Comparison of ENCODE assay signal across 8 mouse cellular contexts in the genomic region with DNA sequence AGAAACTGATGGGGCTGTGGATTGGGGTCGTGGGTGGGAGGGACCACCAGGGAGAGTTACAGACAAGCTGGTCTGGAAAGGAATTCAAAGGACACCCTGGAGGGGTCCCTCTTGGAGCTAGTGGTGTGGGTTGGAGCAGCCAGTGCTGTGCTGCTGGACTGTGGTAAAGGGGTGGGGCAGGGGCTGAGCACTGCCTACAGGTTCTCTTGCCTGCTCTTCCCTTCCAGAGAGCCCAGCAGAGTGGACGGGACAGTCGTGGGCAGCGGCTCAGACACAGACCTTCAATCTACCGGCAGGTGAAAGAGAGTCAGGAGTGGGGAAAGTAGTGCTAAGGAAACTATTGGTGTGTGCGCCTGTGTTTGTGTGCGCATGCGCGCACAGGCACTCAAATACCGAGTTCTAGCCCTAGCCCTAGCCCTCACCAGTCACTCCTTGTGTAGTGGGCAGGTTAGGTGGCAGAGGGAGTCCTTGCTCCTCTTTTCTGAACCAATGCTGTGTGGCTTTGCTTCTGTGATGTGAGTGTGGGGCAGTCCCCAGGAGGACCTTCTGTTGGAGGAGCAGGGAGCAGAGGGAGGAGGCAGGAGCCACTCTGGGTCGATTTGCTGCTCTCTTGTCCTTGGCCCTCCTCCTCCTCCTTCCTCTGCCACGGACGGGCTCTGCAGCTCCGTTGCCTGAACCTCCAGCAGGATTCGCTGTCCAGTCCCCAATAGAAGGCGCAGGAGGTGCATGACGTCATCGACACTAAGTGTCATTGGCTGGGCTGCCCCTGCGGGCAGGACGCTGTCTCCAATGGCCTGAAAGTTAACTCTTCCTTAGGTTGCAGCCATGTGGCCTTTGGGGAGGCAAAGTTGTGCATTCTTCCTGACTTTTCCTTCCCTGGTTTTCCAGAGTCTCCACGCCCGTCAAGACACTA. TPM values are rescaled to one million over a fixed set of nuclear protein-coding genes. Genes with fewer than 3 reads are reported as not detected.
A peak's percentile ranks its signal among the peaks of the same experiment; 100 is the strongest.
DNase-seq lines count a peak whose midpoint lies in the region; ATAC-seq lines count a peak whose summit lies in the region.

No protein-coding gene starts in this region.

- H3K36me3 ChIP-seq in embryonic facial prominence, embryonic 11.5 days (replicated peaks; ENCODE audit: control insufficient read depth, insufficient read depth, low read depth, low read length) = no peaks in the 10 kb centered on the region
- H3K36me3 ChIP-seq in limb, embryonic 11.5 days (ENCODE audit: control insufficient read depth, insufficient read depth, low read length) = no peaks in the 10 kb centered on the region
- no peaks in the 10 kb centered on the region for H3K36me3 ChIP-seq in midbrain, embryonic 14.5 days (ENCODE audit: control insufficient read depth, insufficient read depth, low read length)

- H3K4me2 ChIP-seq in embryonic facial prominence, embryonic 11.5 days (ENCODE audit: low read depth, low read length) = peak overlapping the region; percentile 46
- peak overlapping the region; percentile 36 for H3K4me2 ChIP-seq in limb, embryonic 11.5 days (ENCODE audit: low read depth, severe bottlenecking)
- peak overlapping the region; percentile 56 for H3K4me2 ChIP-seq in midbrain, embryonic 14.5 days (ENCODE audit: low read length)

- no peaks in the 10 kb centered on the region for H3K9me3 ChIP-seq in embryonic facial prominence, embryonic 11.5 days (replicated peaks; ENCODE audit: control insufficient read depth, low read length)
- H3K9me3 ChIP-seq in limb, embryonic 11.5 days (ENCODE audit: control insufficient read depth, low read length) = no peaks in the 10 kb centered on the region
- H3K9me3 ChIP-seq in midbrain, embryonic 14.5 days (ENCODE audit: control insufficient read depth, low read length) = no peaks in the 10 kb centered on the region

- H3K4me3 ChIP-seq in embryonic facial prominence, embryonic 11.5 days (ENCODE audit: low read depth, low read length) = peak overlapping the region; percentile 16
- peak overlapping the region; percentile 14 for H3K4me3 ChIP-seq in limb, embryonic 11.5 days (ENCODE audit: low read depth, low read length)
- H3K4me3 ChIP-seq in midbrain, embryonic 14.5 days (replicated peaks; ENCODE audit: low read depth, low read length) = peak overlapping the region; percentile 22

- H3K4me1 ChIP-seq in embryonic facial prominence, embryonic 11.5 days (ENCODE audit: control insufficient read depth, insufficient read depth, low read length) = peaks cover 4% of the 10 kb centered on the region; the same call in 1 of the 2 replicates
- H3K4me1 ChIP-seq in limb, embryonic 11.5 days (ENCODE audit: control insufficient read depth, insufficient read depth, low read length) = peaks cover 21% of the 10 kb centered on the region
- peaks cover 33% of the 10 kb centered on the region for H3K4me1 ChIP-seq in midbrain, embryonic 14.5 days (ENCODE audit: control insufficient read depth, insufficient read depth, low read length)

- peak; percentile 81 for ATAC-seq in embryonic facial prominence, embryonic 11.5 days (replicated peaks; ENCODE audit: insufficient number of reproducible peaks, low FRiP score, low TSS enrichment, low read depth)
- peak; percentile 87 for ATAC-seq in limb, embryonic 11.5 days (ENCODE audit: insufficient number of reproducible peaks, low FRiP score, low TSS enrichment, low read depth)
- ATAC-seq in midbrain, embryonic 14.5 days (ENCODE audit: low FRiP score, low TSS enrichment) = peak; percentile 82

- H3K27me3 ChIP-seq in embryonic facial prominence, embryonic 11.5 days (ENCODE audit: control insufficient read depth, insufficient read depth, low read length) = peaks cover 17% of the 10 kb centered on the region
- peaks cover 8% of the 10 kb centered on the region for H3K27me3 ChIP-seq in limb, embryonic 11.5 days (ENCODE audit: control insufficient read depth, insufficient read depth, low read length)
- H3K27me3 ChIP-seq in midbrain, embryonic 14.5 days (ENCODE audit: control insufficient read depth, insufficient read depth, low read length) = peaks cover 15% of the 10 kb centered on the region; the same call in 1 of the 2 replicates

- peak; percentile 91 for DNase-seq in layer of hippocampus, adult 11-12 months (ENCODE audit: low spot score)
- no peak for DNase-seq in layer of hippocampus, adult 9-10 months (ENCODE audit: low spot score)
- DNase-seq in embryonic facial prominence, embryonic 11.5 days (ENCODE audit: low spot score) = peak; percentile 96
- DNase-seq in heart, adult 11 months = peak; percentile 100
- peak; percentile 95 for DNase-seq in kidney, adult 11 months
- peak; percentile 91 for DNase-seq in limb, embryonic 11.5 days (ENCODE audit: low spot score)
- peak; percentile 95 for DNase-seq in midbrain, embryonic 14.5 days
- peak; percentile 44 to 61 for DNase-seq in spleen, adult 18-20 months

- peak overlapping the region; percentile 57; the same call in 1 of the 2 replicates for H3K27ac ChIP-seq in embryonic facial prominence, embryonic 11.5 days (replicated peaks; ENCODE audit: low read depth, low read length)
- peak overlapping the region; percentile 68 for H3K27ac ChIP-seq in limb, embryonic 11.5 days (replicated peaks; ENCODE audit: low read depth, low read length)
- H3K27ac ChIP-seq in midbrain, embryonic 14.5 days (replicated peaks; ENCODE audit: low read depth, low read length) = peak overlapping the region; percentile 80

- 10% methylated on average over 22 of the region's 22 CpGs for WGBS in embryonic facial prominence, embryonic 11.5 days
- WGBS in limb, embryonic 11.5 days = 13% methylated on average over 22 of the region's 22 CpGs
- 6% methylated on average over 22 of the region's 22 CpGs for WGBS in midbrain, embryonic 14.5 days

- peak overlapping the region; percentile 26 for H3K9ac ChIP-seq in embryonic facial prominence, embryonic 11.5 days (replicated peaks; ENCODE audit: low read length)
- peak overlapping the region; percentile 0; the same call in 1 of the 2 replicates for H3K9ac ChIP-seq in limb, embryonic 11.5 days (ENCODE audit: low read length)
- 0 out of 2 replicates have a peak overlapping the region, but pooled peaks have one; percentile 22 for H3K9ac ChIP-seq in midbrain, embryonic 14.5 days (replicated peaks; ENCODE audit: low read length)

RNA-seq across cellular contexts. Expression of a gene that starts 3.5 kb away (rescaled TPM):
- polyA plus RNA-seq in embryonic facial prominence, embryonic 11.5 days (2014; fragmentation: Nextera tagmentation; extraction: Ambion mirVana) = 3.5 and 3.8 TPM in 2 replicates
- 2.3 and 2.8 TPM in 2 replicates for polyA plus RNA-seq in limb, embryonic 11.5 days (2014; fragmentation: Nextera tagmentation; extraction: Ambion mirVana)
- 19.1 and 24.0 TPM in 2 replicates for polyA plus RNA-seq in midbrain, embryonic 14.5 days (2014; fragmentation: Nextera tagmentation; extraction: Ambion mirVana)

RNA-seq across cellular contexts. Expression of a gene that starts 4.2 kb away (rescaled TPM):
- 0.43 and 0.77 TPM in 2 replicates for polyA plus RNA-seq in embryonic facial prominence, embryonic 11.5 days (2014; fragmentation: Nextera tagmentation; extraction: Ambion mirVana)
- polyA plus RNA-seq in limb, embryonic 11.5 days (2014; fragmentation: Nextera tagmentation; extraction: Ambion mirVana) = 0.95 and 0.97 TPM in 2 replicates
- 1.6 and 3.3 TPM in 2 replicates for polyA plus RNA-seq in midbrain, embryonic 14.5 days (2014; fragmentation: Nextera tagmentation; extraction: Ambion mirVana)

RNA-seq across cellular contexts. Expression of a gene that starts 30.7 kb away (rescaled TPM):
- polyA plus RNA-seq in embryonic facial prominence, embryonic 11.5 days (2014; fragmentation: Nextera tagmentation; extraction: Ambion mirVana) = 2.8 and 3.1 TPM in 2 replicates
- polyA plus RNA-seq in limb, embryonic 11.5 days (2014; fragmentation: Nextera tagmentation; extraction: Ambion mirVana) = 3.1 and 3.9 TPM in 2 replicates
- 0.61 and 0.63 TPM in 2 replicates for polyA plus RNA-seq in midbrain, embryonic 14.5 days (2014; fragmentation: Nextera tagmentation; extraction: Ambion mirVana)
